Mouse (Mus musculus): Measurements from ENCODE around the gene Dynlt1f.
"Not testable (repeated sequence)": the region's sequence is repeated elsewhere in the genome, so short reads cannot be mapped to it uniquely, and the experiment has no call there.

Dynlt1f gene

DNA sequence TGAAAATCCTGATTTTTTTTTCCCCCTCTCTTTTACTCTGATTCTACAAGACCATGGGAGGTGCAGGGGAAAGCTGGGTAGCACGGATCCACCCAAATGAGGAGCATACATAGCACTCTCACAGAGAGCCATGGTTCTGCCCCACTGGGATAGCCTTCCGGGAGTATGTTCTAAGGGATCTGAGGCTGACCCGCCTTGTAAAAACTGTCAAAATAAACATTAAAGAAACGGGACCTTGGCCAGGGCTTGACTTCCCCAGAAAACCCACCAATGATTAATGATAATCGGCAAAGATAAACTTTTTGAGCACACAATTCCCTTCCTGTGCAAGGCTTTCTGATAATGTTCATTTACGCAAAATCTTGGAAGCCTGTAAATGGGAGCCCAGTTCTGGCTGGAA is 4.9 kb upstream of the Dynlt1f start:
- not testable (repeated sequence) for DNase-seq

DNA sequence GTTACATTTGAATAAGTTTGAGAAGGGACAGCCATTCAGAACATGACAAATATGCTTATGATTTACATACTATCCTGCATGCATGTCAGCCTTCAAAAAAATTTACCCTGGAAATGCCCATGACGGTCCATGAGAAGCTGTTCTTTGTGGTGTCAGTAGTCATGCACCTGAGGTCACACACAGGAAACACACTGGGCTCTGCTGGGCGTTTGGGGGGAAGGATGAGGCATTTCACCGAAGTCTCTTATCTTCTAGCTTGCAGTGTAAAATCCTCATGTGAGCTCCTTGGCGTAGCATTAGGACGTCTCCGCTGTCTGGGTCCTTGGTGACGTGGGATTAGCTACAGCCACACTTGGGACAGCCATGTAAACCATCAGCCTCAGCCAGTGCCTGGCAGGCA is 3.1 kb upstream of the Dynlt1f start, which contains the start of gene Sytl3:
TSS of gene Sytl3 (plus strand) at position 293 of the 400 bp plus-strand sequence.
- DNase-seq, result not testable (repeated sequence)

DNA sequence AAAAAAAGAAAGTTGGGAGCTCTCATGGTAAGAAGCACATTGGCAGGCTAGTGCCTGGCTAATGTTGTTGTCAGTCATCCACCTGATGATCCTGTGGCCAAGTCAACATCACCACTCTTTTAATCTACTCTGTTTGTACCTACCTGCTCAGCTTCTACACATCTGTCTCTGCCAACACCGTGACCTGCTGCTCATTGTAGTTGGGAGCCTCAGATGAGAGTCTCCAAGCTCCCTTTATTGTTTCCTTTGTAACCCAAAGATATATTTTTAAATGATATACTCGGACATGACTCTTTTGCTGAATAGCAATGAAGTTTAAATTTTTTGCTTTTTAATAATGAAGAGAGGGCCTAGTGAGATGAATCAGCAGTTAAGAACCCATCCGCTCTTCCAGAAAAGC is 771 bp upstream of the Dynlt1f start:
- not testable (repeated sequence) for DNase-seq

DNA sequence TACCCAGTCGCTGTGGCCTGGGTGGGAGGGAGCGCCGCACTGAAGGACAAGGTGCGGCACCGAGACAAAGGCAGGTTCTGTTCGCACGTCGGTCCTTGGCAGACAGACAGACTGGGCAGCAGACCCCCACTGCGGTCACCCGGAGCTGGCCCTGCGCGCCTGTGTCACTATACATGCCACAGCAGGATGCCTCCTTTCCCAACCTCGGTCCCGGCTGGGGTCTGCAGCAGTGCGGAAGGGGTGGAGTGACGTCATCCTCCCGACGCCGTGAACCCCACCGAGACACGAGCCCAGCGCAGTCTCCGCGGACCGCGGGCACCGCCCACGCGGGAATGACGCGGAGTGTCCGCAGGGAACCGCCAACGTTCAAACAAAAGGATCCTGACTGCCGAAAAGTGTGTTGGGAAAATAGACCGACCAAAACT is 601 bp downstream of the Dynlt1f start:
- DNase-seq, result peak; percentile 59

DNA sequence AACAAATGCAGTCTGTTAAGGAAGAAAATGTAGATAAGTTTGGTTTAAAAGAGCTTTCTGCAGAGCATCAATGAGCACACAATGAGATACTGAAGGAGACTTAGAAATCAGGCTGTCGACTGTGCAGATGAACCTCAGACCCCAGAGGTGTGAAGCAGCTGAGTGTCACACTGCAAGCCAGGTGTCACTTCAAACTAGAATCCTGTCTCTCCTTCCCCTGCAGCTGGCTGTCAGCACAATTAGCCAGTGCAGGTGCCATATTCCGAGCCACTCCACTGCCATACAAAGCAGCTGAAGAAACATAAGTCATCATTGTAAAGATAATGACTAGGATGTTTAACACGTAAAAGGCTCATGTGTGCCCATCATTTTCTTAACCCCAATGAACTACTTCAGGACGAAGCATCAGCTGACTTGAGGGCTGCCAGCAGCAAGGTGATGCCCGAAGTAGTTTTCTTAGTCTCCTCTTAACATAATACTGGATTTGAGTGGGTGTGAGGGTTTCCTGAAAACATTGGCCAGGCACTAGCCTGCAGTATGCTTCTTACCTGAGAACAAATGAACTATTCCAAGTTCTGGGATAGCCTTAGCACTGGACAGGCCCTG is 2.3 kb downstream of the Dynlt1f start:
- DNase-seq, result not testable (repeated sequence)

GRCm38 (mm10) chr17:6650904-6651565 is 4.7 kb downstream of the Dynlt1f start:
- DNase-seq, result not testable (repeated sequence)

DNA sequence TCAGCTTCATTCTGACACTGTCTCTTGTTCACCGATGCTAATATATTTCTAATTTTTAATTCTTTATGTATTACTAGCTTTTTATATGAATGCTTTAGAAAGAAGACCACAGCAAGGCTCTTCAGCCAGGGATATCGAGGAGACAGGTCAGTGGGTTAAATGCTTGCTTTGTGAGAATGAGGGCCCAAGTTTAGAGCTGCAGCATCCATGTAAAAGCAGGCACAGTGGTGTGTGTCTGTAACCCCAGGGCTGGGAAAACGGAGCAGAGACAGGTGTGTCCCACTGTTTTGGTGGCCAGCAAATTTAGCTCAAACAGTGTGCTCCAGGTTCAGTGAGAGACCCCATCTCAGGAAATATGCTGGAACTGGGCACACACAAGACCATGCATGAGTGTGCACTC is 8.2 kb downstream of the Dynlt1f start:
- not testable (repeated sequence) for DNase-seq

GRCm38 (mm10) chr17:6646841-6647240 is 8.9 kb downstream of the Dynlt1f start:
- not testable (repeated sequence) for DNase-seq

DNA sequence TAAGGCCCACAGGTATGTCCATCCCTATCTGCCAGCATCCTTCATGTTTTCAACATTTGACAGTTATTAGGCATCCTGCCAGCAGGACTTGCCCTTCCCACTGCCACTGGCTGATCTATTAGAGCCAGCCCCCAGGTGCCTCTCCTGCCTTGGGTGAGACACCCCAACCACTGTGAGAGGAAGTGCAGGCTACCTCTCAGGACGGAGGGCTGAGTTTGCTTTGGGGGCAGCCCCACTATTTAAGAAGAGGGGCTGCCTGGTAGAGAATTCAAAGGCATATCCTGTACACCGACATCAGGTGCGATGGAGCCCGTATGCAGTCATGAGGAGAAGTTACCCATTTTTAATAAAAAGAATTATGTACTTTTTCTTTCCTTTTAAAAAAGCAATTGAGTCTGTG is 10.0 kb downstream of the Dynlt1f start:
- DNase-seq, result not testable (repeated sequence)

DNA sequence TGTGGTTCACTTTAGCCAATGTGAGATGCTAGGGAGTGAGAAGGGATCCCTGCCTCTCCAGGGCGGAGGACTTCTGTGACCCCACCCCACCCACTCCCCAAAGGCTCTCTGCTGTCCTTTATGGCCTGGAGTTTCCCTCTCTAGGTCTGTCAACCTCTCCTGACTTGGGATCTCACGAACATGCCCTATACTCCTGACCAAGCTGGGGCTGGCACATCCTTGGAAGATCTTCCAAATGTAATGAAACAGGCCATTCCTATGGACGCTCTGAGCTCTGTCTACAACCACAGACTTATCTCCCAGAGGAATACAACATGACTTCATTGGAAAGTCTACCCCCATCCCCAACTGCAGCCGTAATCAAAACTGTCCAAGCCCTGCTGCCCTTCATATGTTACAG is 11.0 kb downstream of the Dynlt1f start:
- DNase-seq, result not testable (repeated sequence)

DNA sequence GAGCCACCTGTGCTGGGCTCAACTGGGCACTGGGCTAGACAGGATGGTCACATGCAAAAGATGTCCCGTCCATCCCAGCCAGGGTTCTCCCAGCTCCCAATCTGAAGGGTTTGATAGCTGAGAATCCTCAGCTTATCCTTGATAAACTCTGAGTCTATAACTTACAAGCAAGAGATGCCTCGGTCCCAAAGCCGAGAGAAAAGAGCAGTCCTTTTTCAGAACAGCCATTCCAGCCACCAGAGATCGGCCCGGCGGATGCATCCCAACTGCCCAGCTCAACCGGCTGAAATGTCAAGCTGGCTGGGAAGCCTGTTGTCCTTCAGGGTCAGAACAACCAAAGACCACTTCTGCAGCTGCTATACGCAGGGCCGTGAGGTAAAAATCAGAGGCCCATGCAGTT is 11.5 kb downstream of the Dynlt1f start:
- not testable (repeated sequence) for DNase-seq

DNA sequence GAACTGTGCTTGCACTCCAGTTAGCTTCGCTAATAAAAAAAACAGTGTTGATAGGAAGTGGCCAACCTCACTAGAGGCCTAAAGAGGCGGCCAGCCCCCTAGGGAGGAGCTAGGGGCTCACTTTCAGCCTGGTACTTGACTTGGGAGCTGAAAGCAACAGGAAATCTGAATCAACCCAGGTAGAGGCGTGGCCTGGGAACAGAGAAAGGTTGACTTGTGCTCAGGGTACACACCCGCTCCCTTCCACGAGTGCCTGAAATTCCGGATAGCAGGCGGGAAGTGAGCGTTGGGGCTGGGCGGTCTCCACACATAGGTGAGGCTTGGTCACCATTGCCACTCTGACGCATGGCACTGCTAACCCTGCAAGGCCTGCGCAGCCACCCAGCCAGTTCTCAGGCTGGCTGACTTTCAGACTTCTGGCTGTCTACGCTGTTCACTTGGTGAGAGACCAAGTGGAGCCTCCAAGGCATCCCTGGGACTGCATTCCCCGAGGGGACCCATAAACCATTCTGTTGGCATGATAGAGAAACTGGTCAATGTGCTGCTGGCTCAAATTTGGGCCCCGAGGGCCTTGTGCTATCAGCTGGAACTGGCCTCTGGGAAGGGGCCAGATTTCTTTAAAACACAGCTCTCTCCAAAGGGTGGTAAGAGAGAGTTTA is 14.8 kb downstream of the Dynlt1f start:
- DNase-seq, result not testable (repeated sequence)

DNA sequence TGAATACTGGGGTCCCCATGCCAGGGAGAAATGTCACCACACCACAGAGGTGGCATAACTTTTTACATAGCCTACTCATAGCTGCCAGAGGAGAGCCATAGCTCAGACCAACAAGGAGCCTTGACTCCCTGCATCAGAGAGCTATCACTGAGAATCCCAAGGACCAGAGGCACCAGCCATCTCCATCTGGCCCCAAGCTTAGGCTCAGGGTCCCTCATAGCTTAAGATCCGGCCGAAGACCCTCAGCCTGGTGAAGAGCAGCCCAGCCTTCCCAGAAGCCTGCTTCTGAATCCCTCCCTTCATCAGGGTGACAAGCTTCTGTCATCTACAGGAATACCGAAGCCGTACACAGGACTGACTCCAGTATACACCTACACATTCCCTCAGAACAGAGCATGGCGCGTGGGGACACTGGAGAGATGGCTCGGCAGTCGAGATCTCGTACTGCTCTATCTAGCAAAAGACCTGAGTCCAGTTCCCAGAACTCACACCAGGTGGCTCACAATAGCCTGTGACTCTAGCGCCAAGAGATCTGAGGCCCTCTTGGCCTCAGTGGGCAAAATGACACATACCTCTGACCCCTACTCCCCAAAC is 15.6 kb downstream of the Dynlt1f start:
- DNase-seq, result not testable (repeated sequence)

DNA sequence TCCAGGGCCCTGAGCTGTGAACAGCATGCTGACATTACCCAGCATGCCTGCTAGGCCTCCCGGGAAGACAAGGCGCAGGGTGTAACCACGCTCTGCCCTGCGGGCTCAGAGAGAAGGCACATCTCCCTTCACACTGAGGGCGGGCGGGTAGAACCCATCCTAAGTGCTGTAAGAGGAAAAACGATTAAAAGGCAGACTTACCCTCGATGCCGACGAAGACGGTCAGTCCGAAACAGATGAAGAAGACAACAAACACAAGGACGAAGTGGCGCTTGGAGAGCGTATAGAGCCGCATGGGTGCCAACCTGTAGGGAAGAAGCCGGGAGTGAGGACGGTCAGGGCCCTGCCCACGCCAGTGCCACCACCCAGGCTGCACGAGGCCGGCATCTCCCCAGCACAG is 16.2 kb downstream of the Dynlt1f start:
- DNase-seq, result not testable (repeated sequence)

GRCm38 (mm10) chr17:6638444-6638843 is 17.3 kb downstream of the Dynlt1f start:
- DNase-seq, result not testable (repeated sequence)

GRCm38 (mm10) chr17:6637434-6637833 is 18.3 kb downstream of the Dynlt1f start:
- not testable (repeated sequence) for DNase-seq

- no peak for DNase-seq
These were observed 18.8 kb downstream of the Dynlt1f start for GRCm38 (mm10) chr17:6636861-6637260.

DNA sequence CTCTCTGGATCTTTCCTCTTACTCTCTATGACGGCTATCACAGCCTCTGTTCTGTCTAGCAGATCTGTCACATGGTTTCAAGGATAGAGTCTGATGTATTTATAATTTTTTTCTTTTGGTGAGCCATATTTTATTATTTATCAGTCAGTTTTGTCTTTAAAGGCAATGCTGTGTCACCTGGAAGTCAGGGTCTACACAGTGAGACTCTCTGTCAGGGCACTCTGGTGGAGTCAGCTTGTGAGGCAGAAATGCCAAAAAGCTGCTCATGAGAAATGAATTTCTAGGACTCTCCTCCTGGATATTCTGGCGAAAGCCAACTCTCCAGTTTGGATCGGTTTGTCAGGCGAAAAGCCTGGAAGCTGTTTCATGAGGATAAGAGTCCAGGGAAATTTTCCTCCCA is 19.9 kb downstream of the Dynlt1f start:
- not testable (repeated sequence) for DNase-seq

GRCm38 (mm10) chr17:6632850-6633249 is 22.9 kb downstream of the Dynlt1f start:
- DNase-seq, result not testable (repeated sequence)

GRCm38 (mm10) chr17:6630398-6630797 is 25.3 kb downstream of the Dynlt1f start:
- DNase-seq, result not testable (repeated sequence)

DNA sequence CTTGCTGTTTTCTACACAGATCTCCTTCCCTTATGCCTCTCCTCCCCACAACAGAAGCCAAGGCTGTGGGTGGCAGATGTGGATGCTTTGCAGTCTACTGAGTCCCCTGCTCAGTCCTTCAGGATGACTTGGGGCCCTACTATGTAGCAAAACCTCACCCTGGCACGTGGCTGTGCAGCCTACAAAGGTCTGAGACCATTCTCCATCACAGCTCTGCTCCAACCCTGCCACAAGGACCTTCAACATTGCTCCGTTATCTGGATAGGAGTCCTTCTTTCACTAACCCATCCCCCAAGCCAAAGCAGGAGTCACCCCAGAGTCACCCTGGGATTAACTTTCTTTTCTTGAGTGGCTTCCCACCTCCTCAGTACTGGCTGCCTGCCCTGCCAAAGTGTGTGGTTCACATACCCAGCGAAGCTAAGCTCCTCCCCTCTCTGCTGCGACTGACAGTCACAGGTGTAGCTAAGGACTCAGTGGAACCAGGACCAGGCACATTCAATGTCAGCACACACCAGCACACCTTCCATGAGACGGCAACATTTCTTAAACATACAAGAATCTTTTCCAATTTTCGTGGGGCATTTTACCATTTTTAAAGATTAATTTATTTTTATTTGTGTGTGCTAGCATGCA is 30.7 kb downstream of the Dynlt1f start:
- not testable (repeated sequence) for DNase-seq

GRCm38 (mm10) chr17:6621976-6622375 is 33.7 kb downstream of the Dynlt1f start:
- not testable (repeated sequence) for DNase-seq
